Mouse (Mus musculus) lung, postnatal 10 days (tissue): ENCODE data around the gene Il10.
A peak's percentile ranks its signal among the peaks of the same experiment; 100 is the strongest.

ENCODE experiments used
- DNase-seq: peaks from one replicate; pipeline ENCODE4 v3.0.0; 2021

Gene Il10

DNA sequence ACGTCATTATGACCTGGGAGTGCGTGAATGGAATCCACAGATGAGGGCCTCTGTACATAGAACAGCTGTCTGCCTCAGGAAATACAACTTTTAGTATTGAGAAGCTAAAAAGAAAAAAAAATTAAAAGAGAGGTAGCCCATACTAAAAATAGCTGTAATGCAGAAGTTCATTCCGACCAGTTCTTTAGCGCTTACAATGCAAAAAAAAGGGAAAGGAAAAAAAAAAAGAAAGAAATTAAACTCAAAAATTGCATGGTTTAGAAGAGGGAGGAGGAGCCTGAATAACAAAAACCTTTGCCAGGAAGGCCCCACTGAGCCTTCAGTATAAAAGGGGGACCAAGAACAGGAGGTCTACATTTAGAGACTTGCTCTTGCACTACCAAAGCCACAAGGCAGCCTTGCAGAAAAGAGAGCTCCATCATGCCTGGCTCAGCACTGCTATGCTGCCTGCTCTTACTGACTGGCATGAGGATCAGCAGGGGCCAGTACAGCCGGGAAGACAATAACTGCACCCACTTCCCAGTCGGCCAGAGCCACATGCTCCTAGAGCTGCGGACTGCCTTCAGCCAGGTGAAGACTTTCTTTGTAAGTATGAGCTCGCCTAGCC is at the start of gene Il10:
TSS of gene Il10 (plus strand) at position 354 of the 607 bp plus-strand sequence.
- no peak for DNase-seq

DNA sequence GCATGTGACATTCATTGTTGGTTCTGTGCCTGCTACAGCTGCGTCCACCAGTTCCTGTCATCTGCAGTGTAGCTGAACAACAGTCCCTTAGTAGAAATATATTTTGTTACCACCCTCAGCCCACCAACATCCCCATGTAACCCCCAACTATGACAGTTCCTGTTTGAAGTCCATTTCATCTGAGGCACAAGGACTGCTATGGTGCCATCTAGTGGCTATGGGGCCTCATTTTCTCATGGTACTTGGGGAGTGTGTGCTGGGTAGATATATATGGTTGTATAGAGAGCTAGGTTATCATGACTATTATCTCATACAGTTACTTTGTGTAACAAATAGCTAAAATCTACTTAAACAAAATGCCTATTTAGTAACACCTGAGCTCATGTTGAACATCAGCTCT is 40.2 kb upstream of the Il10 start:
- peak; percentile 56 for DNase-seq

DNA sequence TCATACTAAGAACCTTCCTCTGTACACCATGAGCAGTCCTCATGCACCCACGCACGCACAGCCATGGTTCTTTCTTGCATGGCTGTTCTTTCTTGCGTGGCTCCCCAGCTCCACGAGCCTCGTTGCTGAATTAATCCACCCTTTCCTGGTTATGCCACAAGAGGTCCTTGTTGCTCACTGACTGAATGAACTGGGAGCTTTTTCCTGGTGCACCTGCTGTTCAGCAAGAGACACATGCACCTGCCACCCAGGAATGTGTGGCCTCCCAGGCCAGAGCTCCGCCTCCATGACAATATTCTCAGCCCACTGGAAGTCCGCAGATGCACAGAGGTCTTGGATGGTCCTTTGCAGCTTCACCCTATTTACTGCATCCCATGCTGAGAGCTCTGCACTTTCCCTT is 35.2 kb upstream of the Il10 start:
- DNase-seq = no peak

DNA sequence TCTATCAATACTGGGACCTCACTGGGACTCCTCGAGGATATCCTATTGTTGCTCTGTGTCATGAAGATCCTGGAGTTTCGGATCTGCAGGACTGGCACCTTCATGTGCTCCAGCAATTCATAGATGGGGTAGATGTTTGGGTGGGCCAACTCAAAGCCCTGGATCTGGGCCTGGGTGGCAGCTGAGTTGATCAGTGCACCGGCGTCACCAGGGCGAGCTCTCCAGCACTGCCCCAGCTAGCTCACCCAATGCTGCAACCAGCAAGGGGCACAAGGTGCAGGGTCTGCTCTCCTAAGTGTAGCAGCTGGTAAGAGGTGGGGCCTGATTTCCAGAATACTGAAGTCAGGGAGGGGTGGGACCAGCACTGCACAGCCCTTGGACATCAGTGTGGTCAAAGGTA is 32.6 kb upstream of the Il10 start:
- no peak for DNase-seq

DNA sequence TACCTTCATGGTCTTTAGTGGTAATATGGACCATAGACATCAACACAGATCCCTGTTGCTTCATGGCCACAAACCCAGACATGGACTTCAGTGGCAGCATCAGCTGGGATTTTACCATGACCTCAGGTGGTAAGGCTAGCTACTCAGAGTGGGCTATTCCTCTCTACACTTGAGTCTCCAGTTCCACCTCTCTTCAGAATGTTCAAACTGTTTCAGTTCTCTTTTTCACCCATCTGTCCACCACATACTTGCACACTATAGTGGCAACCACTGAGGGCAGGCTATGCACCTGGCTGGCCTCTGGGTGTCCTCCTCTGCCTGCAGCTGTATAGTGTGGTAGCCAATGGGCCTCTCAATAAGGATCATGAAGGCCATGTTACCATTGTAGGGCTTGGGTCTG is 32.2 kb upstream of the Il10 start:
- DNase-seq = no peak

DNA sequence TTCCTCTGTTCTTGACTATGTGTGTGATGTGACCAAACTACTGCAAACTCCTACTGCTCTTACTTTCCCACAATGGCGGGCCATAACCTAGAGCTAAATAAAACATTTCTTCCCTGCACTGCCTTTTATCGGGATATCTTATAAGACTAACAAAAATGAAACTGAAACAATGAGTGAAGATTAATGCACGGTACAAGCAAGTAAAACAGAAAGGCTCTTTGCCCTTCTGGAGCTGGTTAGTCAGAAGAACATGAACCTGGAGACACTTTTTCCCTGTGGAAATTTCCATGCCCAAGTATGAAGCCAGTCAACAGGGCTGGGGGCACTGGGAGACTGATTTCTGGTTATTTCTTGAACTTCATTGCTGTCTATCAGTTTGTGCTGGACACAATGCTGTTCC is 30.3 kb upstream of the Il10 start:
- DNase-seq = no peak

DNA sequence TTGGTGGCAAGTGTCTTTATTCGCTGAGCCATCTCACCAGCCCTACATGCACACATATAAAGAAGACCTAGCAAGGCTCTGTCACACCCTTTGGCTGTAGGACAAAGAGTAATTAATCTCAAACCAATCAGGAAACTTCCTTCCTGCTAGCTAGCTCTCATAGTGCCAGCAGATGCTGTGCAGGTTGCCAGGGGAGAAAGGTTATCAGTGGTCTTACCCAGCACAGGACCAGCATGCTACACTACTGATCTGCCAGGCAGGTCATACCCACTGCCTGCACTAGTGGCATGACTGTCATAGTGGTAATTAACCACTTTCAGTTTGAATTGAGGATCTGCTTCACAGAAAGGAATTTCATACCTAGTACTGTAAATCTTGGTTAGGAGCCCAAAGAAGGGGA is 29.2 kb upstream of the Il10 start:
- no peak for DNase-seq

DNA sequence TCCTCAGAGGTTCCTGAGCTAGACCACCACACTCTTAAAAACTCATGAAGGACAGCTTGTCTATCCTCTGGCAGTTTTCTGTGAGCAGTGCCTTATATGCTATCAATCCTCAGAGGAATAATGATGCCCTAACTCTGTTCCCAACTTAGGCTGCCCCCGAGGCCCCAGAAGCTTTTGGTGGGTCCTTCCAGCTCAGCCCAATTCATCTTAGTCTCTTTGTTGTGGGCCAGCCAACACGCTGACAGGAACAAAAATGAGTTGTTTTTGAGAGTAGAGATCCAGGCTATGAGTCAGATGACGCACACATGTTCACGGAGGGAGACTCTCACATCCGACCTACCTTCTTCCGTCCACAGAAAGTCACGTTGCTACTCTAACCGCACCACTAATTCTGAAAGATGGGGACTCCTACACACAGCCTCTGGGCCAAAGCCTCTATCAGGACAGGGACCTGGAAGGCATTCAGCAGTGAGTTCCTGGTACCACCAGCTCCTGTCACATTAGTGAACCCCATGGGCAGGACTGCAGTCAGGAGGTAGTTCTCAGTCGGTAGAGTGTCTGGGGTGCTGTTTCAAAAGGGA is 26.0 kb upstream of the Il10 start:
- DNase-seq = no peak

DNA sequence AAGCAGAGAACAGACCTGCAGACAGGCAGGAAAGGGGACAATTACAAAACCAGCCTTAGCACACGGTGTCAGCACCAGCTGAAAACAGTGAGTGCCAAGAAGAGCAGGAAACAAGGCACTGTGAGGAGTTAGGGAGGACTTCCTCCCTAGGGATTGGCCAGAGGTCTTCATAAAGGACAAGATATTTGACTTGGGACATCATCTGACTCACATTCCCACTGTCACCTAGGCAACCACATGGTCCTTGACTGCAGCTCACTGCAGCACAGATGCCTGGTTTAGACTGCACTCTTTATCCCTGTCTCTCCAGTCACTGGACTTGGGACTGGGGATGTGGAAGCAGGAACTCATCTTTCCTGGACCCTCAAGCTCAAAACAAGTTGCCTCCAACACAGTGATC is 24.1 kb upstream of the Il10 start:
- DNase-seq = no peak

DNA sequence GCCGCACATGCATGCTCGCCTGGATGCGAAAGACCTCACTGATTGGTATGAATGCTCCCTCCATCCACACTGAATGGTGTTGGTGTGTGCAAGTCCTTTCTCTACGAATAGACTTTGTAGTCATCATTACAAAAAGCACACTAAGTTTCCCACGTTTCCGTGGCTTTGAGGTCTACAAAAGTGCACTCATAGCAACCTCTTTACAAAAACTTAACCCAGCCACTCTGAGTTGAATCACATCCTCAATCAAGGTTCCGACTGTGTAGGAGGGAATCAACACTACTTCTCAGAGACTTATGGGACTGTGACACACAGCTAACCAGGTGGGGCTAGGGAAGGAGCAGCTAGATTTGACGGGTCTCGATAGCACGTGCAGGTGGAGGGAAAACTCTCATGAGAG is 23.3 kb upstream of the Il10 start:
- DNase-seq = no peak

DNA sequence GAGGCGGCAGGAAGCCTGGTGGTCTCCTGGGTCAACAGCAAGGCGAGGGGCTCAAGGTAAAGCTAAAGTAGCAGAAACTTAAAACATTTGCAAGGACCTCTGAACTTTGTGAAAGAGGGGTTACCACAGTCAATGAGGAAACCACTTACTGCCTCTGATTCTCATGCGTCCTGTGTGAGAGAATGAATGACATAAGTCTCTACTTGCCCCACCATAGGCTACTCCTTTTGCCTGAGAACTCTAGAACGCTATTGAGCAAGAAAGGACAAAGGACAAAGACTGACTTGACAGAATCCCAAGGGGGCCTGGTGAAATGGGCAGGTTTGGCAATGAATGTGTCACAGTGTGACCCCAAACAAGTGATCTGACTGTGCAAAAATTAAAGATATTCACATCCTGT is 22.2 kb upstream of the Il10 start:
- no peak for DNase-seq

DNA sequence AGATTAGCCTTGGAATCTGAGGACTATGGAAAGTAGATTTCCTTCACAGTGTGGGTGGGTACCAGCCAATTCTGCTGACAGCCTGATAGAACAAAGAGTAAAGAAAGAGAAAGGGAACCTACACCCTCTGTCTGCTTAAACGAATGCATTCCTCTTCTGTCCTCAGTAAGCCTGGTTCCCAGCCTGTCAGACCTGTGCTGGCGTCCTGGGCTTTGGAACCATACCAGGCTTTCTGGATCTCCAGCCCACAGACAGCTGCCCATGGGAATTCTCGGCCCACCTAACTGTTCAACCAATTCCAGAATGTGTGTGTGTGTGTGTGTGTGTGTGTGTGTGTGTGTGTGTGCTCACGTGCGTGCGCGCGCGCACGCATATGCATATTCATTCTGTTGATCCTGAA is 21.3 kb upstream of the Il10 start:
- no peak for DNase-seq

DNA sequence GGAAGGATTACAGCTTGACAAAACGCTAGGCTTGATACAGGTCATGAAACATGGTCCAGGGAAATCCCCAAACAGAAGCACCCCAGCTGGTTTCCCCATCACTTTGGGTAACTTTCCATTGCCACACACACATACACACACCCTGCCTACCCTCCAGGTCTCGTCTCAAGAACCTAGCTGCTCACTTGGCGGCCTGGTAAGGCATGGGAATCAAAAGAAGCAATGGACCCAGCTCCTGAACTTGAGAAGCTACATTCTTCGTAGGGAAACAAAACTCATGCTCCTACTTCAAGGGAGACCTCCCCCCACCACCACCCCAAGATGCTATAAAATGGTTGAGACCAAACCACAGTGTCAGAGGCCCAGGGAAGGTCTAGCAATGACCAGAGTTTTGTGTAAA is 19.9 kb upstream of the Il10 start:
- no peak for DNase-seq

DNA sequence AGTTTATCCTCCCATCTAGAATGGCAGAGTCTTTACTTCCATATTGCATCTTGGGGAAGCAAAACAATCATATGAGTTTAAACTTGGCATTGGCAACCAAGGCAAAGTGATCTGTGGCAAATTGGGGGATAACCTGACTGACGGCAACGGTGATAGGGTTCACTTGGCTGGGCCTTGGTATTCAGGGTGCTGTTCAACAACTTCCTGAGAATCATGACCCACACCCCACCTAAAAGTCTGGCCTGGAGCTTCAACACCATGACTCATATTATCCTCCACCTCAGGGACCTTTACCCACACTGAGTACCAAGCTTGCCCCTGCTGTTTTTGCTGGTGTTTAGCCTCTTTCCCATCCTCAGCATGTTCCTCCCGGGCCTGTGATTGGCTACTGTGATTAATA is 19.3 kb upstream of the Il10 start:
- DNase-seq = no peak

DNA sequence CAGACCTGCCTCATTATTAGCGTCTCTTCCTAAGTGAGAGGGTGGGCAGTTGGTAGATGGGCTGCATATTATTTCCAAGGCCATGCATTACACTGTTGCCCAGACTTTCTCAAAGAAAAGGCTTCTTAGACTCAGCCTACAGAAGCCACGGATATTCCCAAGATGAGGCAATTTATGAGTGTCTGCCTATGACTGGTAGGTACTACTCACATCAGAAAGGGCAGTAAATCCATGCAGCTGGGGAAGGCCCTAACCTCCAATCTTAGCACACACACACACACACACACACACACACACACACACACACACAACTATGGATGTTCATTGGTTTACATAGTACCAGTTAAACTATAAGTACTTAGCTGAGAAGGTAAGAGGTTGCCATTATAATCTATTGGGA is 17.1 kb upstream of the Il10 start:
- DNase-seq = no peak

DNA sequence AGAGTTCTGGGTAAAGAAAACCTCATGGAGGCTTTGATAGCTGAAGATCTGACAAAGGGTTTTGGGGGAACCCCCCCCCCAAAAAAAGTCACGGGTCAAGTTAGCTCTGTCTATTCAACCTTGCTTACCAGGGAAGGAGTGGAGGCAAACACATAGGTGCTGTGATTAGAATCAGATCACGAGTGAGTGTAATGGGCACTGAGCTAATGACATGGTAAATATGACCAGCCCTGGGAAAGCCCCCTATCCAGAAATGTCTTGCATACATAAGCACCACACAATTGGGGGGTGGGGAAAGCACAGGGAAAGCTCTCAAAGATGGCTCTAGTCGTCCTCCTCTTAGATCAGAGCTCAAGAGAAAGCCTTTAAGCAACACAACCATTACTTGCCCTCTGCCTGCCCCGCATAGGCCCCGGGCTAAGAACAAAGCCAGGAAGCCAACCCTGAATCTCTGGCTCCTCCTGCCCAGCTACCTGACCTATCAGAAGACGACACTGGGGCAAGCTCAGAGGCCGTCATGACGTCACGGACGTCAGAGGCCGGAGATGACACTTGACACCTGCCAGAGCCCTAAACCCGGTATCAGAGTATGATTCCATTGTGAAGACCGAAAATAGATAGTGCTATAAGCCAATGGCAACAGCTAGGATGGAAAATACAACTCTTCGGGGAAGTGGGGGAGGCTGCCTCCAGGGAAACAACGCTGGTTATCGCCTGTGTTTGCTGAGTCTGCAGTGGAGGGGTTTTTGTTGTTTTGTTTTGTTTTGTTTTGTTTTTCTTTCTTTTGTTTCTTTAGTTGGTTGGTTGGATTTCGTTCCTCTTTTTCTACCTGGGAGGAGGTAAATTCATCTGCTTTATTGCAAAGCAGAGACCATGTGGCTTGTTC is 16.4 kb upstream of the Il10 start:
- DNase-seq = peak; percentile 7

DNA sequence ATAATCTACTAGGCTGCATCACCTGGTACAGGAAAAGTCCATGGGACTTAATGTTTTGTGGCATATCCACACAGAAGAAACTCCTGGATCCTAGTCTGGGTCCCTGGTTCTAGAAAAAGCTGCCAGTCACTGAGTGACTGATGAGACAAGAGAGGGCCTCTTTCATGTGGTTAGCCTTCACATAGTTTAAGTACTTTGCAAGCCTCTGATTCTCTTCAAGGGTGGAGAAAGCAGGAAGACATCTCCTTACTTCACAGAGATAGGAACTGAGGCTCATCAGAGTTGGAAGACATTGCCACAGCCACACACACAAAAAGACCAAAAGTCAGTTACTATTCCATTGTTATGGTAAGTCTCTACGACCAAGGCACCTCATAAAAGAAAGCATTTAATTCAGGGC is 13.6 kb upstream of the Il10 start:
- DNase-seq = no peak

DNA sequence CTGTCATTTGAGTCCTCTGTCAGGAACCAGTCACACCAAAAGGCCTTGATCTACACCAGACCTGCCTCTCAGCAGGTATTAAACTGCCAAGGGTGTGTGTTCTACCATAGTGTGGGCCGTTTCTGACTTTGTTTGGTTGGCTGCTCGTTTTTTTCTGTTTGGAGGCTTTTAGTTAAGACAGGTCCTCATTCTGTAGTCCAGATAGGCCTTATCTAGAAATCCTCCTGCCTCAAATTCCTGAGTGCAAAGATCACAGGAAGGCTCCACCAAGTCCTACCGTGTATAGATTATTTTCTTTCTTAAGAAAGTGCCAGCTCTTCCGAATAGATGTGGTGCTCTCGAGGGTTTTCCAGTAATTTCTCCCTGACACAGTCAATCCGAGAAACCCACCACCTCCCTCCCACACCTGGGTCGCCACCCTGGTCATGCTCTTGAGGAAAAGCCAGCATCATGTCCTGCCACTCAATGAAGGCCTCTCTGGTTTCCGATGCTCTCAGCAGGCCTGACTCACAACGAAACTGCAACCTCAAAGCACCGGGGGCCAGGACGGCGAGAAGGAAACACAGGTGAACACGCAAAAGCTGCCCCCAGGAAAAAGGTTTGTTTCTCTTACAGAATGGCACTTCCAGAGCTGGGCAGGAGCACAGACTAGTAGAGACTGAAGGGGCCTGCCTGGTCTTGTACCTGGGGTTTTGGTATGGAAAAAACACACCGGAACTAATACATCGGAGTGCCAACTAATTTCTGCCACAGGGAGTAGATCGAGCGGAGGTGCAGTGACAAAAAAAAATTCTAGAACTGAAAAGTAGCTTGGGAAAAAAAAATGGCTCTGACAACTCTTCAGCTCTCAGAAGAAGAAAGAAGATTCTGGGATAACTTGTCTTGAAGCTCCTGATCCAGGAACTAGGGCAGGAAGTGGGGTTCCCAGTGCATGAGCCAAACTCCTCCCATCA is 9.2 kb upstream of the Il10 start:
- DNase-seq = no peak

DNA sequence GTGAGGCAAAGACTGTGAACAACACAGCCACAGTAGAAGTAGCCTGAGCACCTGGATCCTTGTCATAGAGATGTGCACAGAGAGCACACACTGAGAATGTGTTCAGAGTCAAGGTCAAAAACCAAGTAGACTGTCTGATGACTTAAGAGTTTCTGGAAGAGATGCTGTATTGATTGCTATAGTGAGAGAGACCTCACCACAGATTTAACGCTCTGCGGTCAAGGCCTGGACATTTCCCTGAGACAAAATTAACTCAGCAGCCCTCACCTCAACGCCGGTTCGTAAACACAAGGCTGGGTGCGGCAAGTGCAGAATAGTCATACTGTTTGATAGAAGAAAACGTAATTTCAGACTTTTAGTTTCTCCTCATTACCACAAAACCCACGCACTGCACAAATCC is 7.2 kb upstream of the Il10 start:
- no peak for DNase-seq

DNA sequence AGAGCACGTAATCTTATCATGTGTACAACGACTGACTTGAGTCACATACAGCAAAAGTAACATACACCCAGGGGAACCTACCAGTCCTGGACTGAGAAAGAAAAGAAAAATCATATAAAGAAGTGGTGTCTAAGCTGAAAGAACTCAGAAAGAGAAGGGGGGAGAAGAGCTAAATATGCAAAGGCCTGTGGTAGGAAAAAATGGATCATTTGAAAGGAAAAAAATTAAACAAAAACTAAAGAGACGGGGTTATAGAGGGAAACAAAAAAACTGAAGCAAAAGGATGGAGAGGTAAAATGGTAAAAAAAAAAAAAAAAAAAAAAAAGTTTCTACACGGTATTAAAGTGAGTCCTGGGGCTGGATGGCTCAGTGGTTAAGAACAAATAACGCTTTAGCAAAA is 5.7 kb upstream of the Il10 start:
- DNase-seq = no peak

DNA sequence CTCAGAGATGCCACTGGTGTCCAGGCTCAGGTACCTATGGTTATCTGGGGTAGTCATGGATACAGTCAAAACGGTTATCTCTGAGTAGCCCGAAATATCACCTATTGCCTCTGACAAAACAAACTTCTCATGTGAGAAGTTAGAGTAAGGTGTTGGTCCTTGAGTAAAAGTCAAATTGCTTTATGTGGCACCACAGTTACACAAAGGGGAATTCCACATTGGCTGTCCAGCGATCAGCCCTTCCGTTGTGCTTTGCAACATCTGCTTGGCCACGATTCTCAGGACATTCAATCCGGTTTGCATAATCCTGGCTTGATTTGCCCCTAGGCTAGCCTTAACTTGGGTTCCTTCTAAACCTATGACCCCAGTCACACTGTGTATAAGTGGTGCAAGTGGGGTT is 4.4 kb upstream of the Il10 start:
- no peak for DNase-seq

DNA sequence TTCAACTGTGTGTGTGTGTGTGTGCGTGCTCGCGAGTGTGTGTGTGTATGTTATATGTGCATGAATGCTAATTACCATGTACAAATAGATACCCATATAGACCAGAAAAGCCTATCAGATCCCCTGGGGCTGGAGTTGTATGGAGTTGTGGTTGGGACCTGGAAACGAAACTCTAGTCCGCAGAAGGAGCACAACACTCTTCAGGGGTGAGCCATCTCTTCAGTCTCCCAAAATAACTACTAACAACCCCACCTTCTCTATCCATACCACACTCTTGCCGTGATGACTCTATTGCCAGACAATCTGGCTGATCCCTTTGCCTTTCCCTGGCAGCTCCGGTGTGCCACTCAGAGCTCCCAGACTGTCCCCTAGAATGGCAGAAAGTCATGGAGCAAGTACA is 3.8 kb upstream of the Il10 start:
- DNase-seq = no peak
